Mouse (Mus musculus) megakaryocyte, embryonic 14.5 days (primary cell): ENCODE data around the gene Tmcc3. TPM values are rescaled to one million over a fixed set of nuclear protein-coding genes. Genes with fewer than 3 reads are reported as not detected.

Experiments
- H3K27me3 ChIP-seq: replicated peaks from 2 replicates; pipeline ENCODE3; 2012; ENCODE audit warnings: inconsistent platforms
- H3K36me3 ChIP-seq: replicated peaks from 2 replicates; pipeline ENCODE3; 2012; ENCODE audit warnings: low read length, inconsistent platforms, mixed read lengths
- H3K4me1 ChIP-seq: 2 replicates; pipeline ENCODE4 v1.6.1; 2012; ENCODE audit warnings: inconsistent platforms
- H3K4me3 ChIP-seq: replicated peaks from 2 replicates; pipeline ENCODE3; 2012; ENCODE audit warnings: moderate library complexity, mild to moderate bottlenecking, inconsistent platforms
- H3K9me3 ChIP-seq: 2 replicates; pipeline ENCODE4 v1.6.1; 2012; ENCODE audit warnings: inconsistent platforms
- FLI1 ChIP-seq: IDR thresholded peaks from 2 replicates; pipeline ENCODE4 v1.6.1; 2012; ENCODE audit warnings: low read length, inconsistent platforms, mixed read lengths
- GATA1 ChIP-seq: IDR thresholded peaks from 3 replicates; pipeline ENCODE4 v1.6.1; 2012; ENCODE audit warnings: mixed read lengths, low read length, inconsistent platforms, borderline replicate concordance
- polyA plus RNA-seq: library from polyadenylated mRNA; stranded (reverse); fragments of >175 nt; gene quantifications from 2 replicates; pipeline ENCODE4 v1.2.3, GENCODE M21; 2012; ENCODE audit warnings: low replicate concordance; ENCODE audit not compliant: insufficient read depth

Gene Tmcc3
- polyA plus RNA-seq, 1 experiment, result 0.84 TPM

GRCm38 (mm10) chr10:94354427-94354826 is 42.7 kb downstream of the Tmcc3 start:
- Histone ChIP-seq H3K36me3 (no peaks in the 10 kb centered on the region), H3K27me3 (peaks cover 3% of the 10 kb centered on the region), H3K4me3 (no peak overlapping the region), H3K4me1 (no peaks in the 10 kb centered on the region), H3K9me3 (no peaks in the 10 kb centered on the region)
- TF ChIP-seq GATA1 (no peak), FLI1 (no peak)

GRCm38 (mm10) chr10:94356504-94357169 is 44.9 kb downstream of the Tmcc3 start:
- Histone ChIP-seq H3K36me3 (no peaks in the 10 kb centered on the region), H3K4me3 (peak overlapping the region; percentile 50), H3K9me3 (peaks cover 4% of the 10 kb centered on the region), H3K4me1 (no peaks in the 10 kb centered on the region), H3K27me3 (no peaks in the 10 kb centered on the region)
- TF ChIP-seq FLI1 (no peak), GATA1 (no peak)

DNA sequence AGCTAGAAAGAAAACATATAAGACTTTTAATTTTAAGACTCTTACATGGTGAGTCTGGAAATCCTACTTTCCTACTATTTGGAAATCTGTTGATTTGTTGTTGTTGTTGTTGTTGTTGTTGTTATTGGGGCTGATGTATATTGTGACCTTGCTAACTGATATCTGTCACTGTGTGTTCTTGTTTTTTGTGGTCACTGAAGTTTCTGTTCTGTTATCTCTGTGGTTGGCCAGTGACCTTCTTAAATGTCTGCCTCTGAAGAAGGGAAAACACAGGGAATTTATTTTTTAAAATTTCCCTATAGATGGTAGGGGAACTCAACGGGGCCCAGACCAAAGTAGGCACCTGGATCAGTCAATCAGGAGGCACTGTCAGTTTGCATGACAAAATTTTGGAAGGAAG is 48.9 kb downstream of the Tmcc3 start:
- peaks cover 12% of the 10 kb centered on the region for H3K9me3 ChIP-seq
- H3K4me1 ChIP-seq, result no peaks in the 10 kb centered on the region
- H3K27me3 ChIP-seq, result no peaks in the 10 kb centered on the region
- H3K4me3 ChIP-seq, result no peak overlapping the region
- no peaks in the 10 kb centered on the region for H3K36me3 ChIP-seq
- no peak for TF ChIP-seq FLI1
- TF ChIP-seq GATA1, result no peak

GRCm38 (mm10) chr10:94371293-94371692 is 59.5 kb downstream of the Tmcc3 start:
- H3K36me3 ChIP-seq, result no peaks in the 10 kb centered on the region
- H3K9me3 ChIP-seq, result peaks cover 20% of the 10 kb centered on the region
- peaks cover 2% of the 10 kb centered on the region for H3K27me3 ChIP-seq
- H3K4me3 ChIP-seq, result no peak overlapping the region
- no peaks in the 10 kb centered on the region for H3K4me1 ChIP-seq
- TF ChIP-seq FLI1 (no peak), GATA1 (no peak)

DNA sequence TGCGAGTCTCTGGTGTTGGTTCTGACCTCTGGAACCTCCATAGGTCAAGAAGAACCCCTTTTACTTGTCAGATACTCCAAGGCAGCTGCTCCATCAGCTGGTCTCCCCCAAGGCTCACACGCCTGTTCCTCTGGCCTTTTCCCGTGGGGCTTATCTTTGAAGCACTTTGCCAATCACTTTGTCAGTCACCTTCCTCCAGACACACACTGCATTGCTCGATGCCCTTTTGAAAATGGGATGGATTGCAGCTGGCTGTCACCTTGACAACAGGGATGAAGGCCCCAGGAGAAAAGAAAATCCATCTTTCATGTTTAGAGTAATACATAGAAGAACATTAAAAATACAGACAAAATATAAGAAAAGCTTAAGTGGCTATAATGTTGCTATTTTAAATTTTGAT is 65.2 kb downstream of the Tmcc3 start:
- Histone ChIP-seq H3K36me3 (no peaks in the 10 kb centered on the region), H3K27me3 (peaks cover 2% of the 10 kb centered on the region), H3K4me3 (no peak overlapping the region), H3K4me1 (peaks cover 9% of the 10 kb centered on the region; the same call in 1 of the 2 replicates), H3K9me3 (peaks cover 26% of the 10 kb centered on the region)
- TF ChIP-seq GATA1 (no peak), FLI1 (no peak)

GRCm38 (mm10) chr10:94377844-94378243 is 66.1 kb downstream of the Tmcc3 start:
- peaks cover 9% of the 10 kb centered on the region; the same call in 1 of the 2 replicates for H3K4me1 ChIP-seq
- H3K9me3 ChIP-seq, result peaks cover 31% of the 10 kb centered on the region
- peak overlapping the region; percentile 31 for H3K4me3 ChIP-seq
- H3K27me3 ChIP-seq, result peaks cover 2% of the 10 kb centered on the region
- TF ChIP-seq GATA1 (no peak), FLI1 (no peak)
- H3K36me3 ChIP-seq, result no peaks in the 10 kb centered on the region

- Histone ChIP-seq H3K27me3 (peaks cover 2% of the 10 kb centered on the region), H3K4me1 (peaks cover 9% of the 10 kb centered on the region; the same call in 1 of the 2 replicates), H3K36me3 (no peaks in the 10 kb centered on the region), H3K9me3 (peaks cover 37% of the 10 kb centered on the region), H3K4me3 (peak overlapping the region; percentile 62)
- TF ChIP-seq GATA1 (no peak), FLI1 (no peak)
These were observed 66.6 kb downstream of the Tmcc3 start for GRCm38 (mm10) chr10:94378383-94378782.

DNA sequence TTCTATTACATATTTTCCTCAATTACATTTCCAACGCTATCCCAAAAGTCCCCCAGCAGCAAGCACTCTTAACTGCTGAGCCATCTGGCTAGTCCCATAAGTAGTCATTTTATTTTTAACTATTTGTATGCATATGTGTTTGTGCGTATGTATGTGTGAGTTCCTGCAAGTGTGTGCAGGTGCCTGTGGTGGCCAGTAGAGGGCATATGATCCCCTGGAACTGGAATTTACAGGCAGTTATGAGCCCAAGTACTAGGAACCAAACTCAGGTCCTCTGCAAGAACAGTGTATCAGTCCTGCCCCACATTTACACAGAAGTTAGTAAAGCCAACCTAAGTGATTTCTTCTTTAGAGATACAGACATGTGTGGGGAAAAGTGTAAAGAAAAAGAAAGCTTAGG is 68.3 kb downstream of the Tmcc3 start:
- peaks cover 53% of the 10 kb centered on the region for H3K9me3 ChIP-seq
- peaks cover 9% of the 10 kb centered on the region; the same call in 1 of the 2 replicates for H3K4me1 ChIP-seq
- H3K36me3 ChIP-seq, result no peaks in the 10 kb centered on the region
- no peak overlapping the region for H3K4me3 ChIP-seq
- H3K27me3 ChIP-seq, result peaks cover 2% of the 10 kb centered on the region
- TF ChIP-seq FLI1, result no peak
- no peak for TF ChIP-seq GATA1

GRCm38 (mm10) chr10:94380662-94381392 is 69.1 kb downstream of the Tmcc3 start:
- H3K36me3 ChIP-seq, result no peaks in the 10 kb centered on the region
- peaks cover 9% of the 10 kb centered on the region; the same call in 1 of the 2 replicates for H3K4me1 ChIP-seq
- TF ChIP-seq GATA1 (no peak), FLI1 (no peak)
- H3K9me3 ChIP-seq, result peaks cover 56% of the 10 kb centered on the region
- H3K4me3 ChIP-seq, result no peak overlapping the region
- H3K27me3 ChIP-seq, result peaks cover under 1% of the 10 kb centered on the region

GRCm38 (mm10) chr10:94381393-94381740 is 69.6 kb downstream of the Tmcc3 start:
- Histone ChIP-seq H3K27me3 (no peaks in the 10 kb centered on the region), H3K9me3 (peaks cover 58% of the 10 kb centered on the region), H3K4me1 (peaks cover 9% of the 10 kb centered on the region; the same call in 1 of the 2 replicates), H3K36me3 (no peaks in the 10 kb centered on the region), H3K4me3 (peak overlapping the region; percentile 47)
- no peak for TF ChIP-seq GATA1
- no peak for TF ChIP-seq FLI1
